Mouse (Mus musculus) neural tube, embryonic 11.5 days (tissue): ENCODE results near the gene Amtn. TPM values are rescaled to one million over a fixed set of nuclear protein-coding genes. Genes with fewer than 3 reads are reported as not detected.
"Not testable (repeated sequence)": the region's sequence is repeated elsewhere in the genome, so short reads cannot be mapped to it uniquely, and the experiment has no call there.

Experiments
- ATAC-seq: fragments of 200-750 bp; cut with Nextera tagmentation; 2 replicates; pipeline ENCODE4 v1.8.0; 2017; ENCODE audit warnings: moderate number of reproducible peaks, mild to moderate bottlenecking, moderate TSS enrichment, moderate library complexity; ENCODE audit not compliant: insufficient read depth, low FRiP score, low TSS enrichment
- DNase-seq: peaks from one replicate; pipeline ENCODE4 v3.0.0-alpha.2; 2015; ENCODE audit warnings: low spot score
- H3K27ac ChIP-seq: fragments of 300-500 bp; sonication (generic); 2 replicates; pipeline ENCODE4 v1.5.1; 2014; ENCODE audit warnings: low read depth, mild to moderate bottlenecking, low read length
- H3K27me3 ChIP-seq: fragments of 300-500 bp; sonication (generic); 2 replicates; pipeline ENCODE4 v1.6.1; 2014; ENCODE audit warnings: mild to moderate bottlenecking, low read length, mixed read lengths; ENCODE audit not compliant: control insufficient read depth, insufficient read depth
- H3K36me3 ChIP-seq: fragments of 300-500 bp; sonication (generic); 2 replicates; pipeline ENCODE4 v1.6.1; 2014; ENCODE audit warnings: mild to moderate bottlenecking, low read length, moderate library complexity, mixed read lengths; ENCODE audit not compliant: control insufficient read depth, insufficient read depth
- H3K4me1 ChIP-seq: fragments of 300-500 bp; sonication (generic); 2 replicates; pipeline ENCODE4 v1.6.1; 2014; ENCODE audit warnings: low read length, mixed read lengths; ENCODE audit not compliant: control insufficient read depth, insufficient read depth
- H3K4me2 ChIP-seq: fragments of 300-500 bp; sonication (generic); 2 replicates; pipeline ENCODE4 v1.6.1; 2014; ENCODE audit warnings: low read depth, mild to moderate bottlenecking, moderate library complexity
- H3K4me3 ChIP-seq: fragments of 300-500 bp; sonication (generic); 2 replicates; pipeline ENCODE4 v1.5.1; 2014; ENCODE audit warnings: low read depth, low read length
- H3K9ac ChIP-seq: fragments of 300-500 bp; sonication (generic); 2 replicates; pipeline ENCODE4 v1.6.1; 2014; ENCODE audit warnings: mild to moderate bottlenecking, low read length
- H3K9me3 ChIP-seq: fragments of 300-500 bp; sonication (generic); 2 replicates; pipeline ENCODE4 v1.6.1; 2016; ENCODE audit warnings: low read length; ENCODE audit not compliant: control insufficient read depth
- WGBS: fragments of 180-500 bp; shearing (Covaris S2); extraction: QIAGEN DNeasy Blood & Tissue Kit; methylation state at CpG from one replicate; pipeline ENCODE4 v1.1.7; 2014; 5-methylcytosine and 5-hydroxymethylcytosine counted together
- polyA plus RNA-seq: library from polyadenylated mRNA; unstranded; fragments of >200 nt; fragmentation: Nextera tagmentation; extraction: Ambion mirVana; gene quantifications from 2 replicates; pipeline ENCODE4 v1.2.1, GENCODE M21; 2014

Gene Amtn
- polyA plus RNA-seq = not detected in 2 replicates

DNA sequence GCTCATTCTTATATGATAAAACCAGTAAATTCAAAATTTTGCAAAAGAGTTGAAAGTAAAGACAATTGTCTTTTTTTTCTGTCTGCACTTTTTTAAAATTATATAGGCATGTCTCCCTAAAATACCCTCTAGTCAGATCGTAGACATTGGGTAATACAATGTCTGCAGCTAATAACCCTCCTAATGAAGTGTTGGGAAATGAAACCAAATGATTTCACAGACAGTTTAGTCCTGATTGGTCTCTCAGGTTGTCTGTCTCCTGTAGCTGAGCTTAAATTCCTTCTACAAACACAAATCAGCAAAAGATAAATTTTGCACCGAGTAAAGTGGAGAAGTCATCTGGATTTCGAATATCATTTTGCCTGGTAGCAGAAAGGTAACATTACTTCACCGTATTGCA, at the start of gene Amtn:
TSS of gene Amtn (plus strand) at position 301 of the 400 bp plus-strand sequence.
- H3K9me3 ChIP-seq = no peaks in the 10 kb centered on the region
- H3K4me3 ChIP-seq = no peak within 1 kb of the TSS
- no peak within 1 kb of the TSS for H3K9ac ChIP-seq
- no peak within 1 kb of the TSS for H3K27ac ChIP-seq
- DNase-seq (no peak), ATAC-seq (no peak)
- no peaks in the 10 kb centered on the region for H3K4me1 ChIP-seq
- WGBS = 87% methylated on average over 4 of the region's 4 CpGs
- H3K27me3 ChIP-seq = no peaks in the 10 kb centered on the region
- no peaks in the 10 kb centered on the region for H3K36me3 ChIP-seq
- H3K4me2 ChIP-seq = no peak within 1 kb of the TSS

DNA sequence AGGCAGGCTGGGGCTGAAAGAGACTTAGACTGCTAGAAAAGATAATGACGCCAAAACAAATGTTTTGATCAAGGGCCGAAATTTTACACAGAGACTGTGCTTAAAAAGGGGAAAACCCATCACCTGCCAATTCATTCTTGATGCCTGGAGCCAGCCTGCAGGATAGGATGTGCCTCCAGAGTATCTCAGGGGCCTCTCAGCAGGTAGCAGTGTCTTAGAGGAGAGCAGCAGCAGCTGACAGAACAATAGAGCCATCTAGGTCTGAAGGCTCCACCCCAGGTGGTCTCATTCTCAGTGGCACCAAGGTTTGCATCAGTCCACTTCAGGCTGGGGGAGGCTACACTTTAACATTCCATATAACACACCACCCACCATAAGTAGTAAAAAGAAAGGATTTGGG, 27.4 kb upstream of the Amtn start:
- H3K4me1 ChIP-seq, H3K4me2 ChIP-seq, H3K9me3 ChIP-seq, H3K4me3 ChIP-seq, ATAC-seq, H3K27ac ChIP-seq, H3K27me3 ChIP-seq, H3K9ac ChIP-seq, DNase-seq, H3K36me3 ChIP-seq: not testable (repeated sequence)
- 49% methylated on average over 2 of the region's 2 CpGs for WGBS

DNA sequence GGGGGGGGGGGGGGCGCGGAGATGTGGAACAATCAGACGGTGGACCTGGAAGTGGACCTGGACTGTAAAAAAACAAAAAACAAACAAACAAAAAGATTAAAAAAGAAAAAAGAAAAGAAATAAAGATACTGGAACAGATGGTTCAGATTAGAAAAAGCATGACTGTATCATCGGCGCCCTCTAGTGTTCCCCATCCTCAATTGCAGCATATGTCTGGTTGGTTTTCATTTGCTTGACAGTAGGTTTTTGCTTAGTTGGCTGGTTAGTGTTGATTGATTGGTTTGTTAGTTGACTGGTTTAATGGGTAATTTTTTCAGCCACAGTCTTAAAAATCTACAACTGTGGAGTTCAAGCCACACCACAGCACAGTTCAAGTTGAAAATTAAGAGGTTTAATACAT, 11.1 kb upstream of the Amtn start:
- peak; percentile 55 for DNase-seq
- H3K4me3 ChIP-seq = no peak overlapping the region
- H3K9me3 ChIP-seq = no peaks in the 10 kb centered on the region
- H3K27me3 ChIP-seq = no peaks in the 10 kb centered on the region
- H3K36me3 ChIP-seq = no peaks in the 10 kb centered on the region
- H3K27ac ChIP-seq = no peak overlapping the region
- no peaks in the 10 kb centered on the region for H3K4me1 ChIP-seq
- no peak overlapping the region for H3K4me2 ChIP-seq
- H3K9ac ChIP-seq = no peak overlapping the region
- ATAC-seq = no peak
- WGBS = 3% methylated on average over 5 of the region's 5 CpGs

DNA sequence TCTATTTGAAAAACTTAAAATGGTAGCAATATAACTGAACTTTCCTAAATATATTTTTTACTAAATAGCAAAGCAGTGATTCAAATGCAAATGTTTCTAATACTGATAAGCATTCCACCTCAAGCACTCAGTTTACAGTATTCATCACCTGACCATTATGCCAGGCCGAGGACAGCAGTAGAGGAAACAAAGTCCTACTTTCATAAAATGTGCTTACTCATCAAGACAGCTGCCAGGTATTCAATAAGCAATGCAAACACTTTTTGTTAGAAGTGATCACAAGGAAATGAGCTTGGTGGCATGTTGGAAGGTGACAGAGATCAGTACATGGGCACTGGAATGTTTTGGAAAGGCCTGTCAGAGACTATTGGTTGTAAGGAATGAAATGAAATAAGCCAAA, 9.0 kb upstream of the Amtn start:
- H3K4me1 ChIP-seq = no peaks in the 10 kb centered on the region
- ATAC-seq (no peak), DNase-seq (no peak)
- H3K9ac ChIP-seq = no peak overlapping the region
- H3K27me3 ChIP-seq = no peaks in the 10 kb centered on the region
- 86% methylated on average over 1 of the region's 1 CpGs for WGBS
- H3K36me3 ChIP-seq = no peaks in the 10 kb centered on the region
- H3K4me2 ChIP-seq = no peak overlapping the region
- no peak overlapping the region for H3K27ac ChIP-seq
- no peaks in the 10 kb centered on the region for H3K9me3 ChIP-seq
- H3K4me3 ChIP-seq = no peak overlapping the region

DNA sequence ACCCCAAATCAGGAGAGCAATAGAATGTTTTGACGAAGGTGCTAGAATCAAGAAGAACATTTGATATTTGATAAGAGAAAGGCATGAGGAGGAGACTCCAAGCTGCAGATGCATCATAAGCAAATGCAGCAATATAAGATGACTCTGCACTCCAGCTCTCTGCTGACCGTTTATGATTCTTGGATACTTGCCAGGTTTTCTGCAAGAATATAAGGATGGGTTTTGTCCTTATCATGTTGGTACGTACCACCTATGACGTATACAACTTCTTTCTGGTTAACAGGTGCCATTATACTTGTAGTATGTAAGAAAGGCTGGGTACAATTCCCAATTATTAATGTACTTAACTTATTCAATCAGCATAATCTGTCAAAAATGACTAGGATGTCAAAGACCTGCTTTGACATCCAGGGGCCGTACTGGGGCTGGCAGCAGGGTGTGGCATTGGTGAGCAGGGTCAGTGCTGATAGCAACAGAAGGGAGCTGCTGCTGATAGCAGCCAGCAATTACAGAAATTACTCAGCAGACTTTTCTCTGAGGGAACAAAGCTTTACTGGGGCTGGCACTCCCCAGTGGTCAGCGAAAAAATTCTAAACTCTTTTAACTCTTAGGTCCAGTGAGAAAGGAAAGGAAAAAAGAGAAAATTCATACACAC, 5.2 kb upstream of the Amtn start:
- Histone ChIP-seq H3K27me3 (no peaks in the 10 kb centered on the region), H3K36me3 (no peaks in the 10 kb centered on the region), H3K4me1 (no peaks in the 10 kb centered on the region), H3K4me3 (no peak overlapping the region), H3K9me3 (no peaks in the 10 kb centered on the region), H3K9ac (no peak overlapping the region), H3K4me2 (no peak overlapping the region), H3K27ac (no peak overlapping the region)
- ATAC-seq (no peak), DNase-seq (no peak)
- WGBS = 84% methylated on average over 6 of the region's 6 CpGs

DNA sequence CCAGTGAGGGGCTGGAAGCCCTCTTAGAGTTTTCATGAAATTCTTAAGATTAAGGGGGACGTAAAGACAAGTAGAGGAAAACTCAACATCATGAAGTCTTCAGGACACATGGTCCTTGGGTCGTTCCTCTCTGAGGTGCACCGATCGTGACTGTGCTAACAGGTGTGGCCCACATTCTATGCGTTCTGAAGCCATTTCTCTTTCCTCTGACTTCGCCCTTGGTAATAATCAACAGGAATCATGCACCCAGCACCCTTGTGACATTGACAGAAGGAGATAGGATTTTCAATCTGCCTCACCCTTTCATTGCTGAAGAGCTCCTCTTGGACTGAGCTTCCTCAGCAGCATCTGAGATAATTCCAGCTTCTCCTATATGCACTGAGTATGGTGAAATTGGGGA, 3.3 kb upstream of the Amtn start:
- ATAC-seq (no peak), DNase-seq (no peak)
- Histone ChIP-seq H3K9ac (no peak overlapping the region), H3K4me1 (no peaks in the 10 kb centered on the region), H3K4me2 (no peak overlapping the region), H3K4me3 (no peak overlapping the region), H3K27ac (no peak overlapping the region), H3K36me3 (no peaks in the 10 kb centered on the region), H3K27me3 (no peaks in the 10 kb centered on the region), H3K9me3 (no peaks in the 10 kb centered on the region)
- WGBS = 85% methylated on average over 6 of the region's 6 CpGs

DNA sequence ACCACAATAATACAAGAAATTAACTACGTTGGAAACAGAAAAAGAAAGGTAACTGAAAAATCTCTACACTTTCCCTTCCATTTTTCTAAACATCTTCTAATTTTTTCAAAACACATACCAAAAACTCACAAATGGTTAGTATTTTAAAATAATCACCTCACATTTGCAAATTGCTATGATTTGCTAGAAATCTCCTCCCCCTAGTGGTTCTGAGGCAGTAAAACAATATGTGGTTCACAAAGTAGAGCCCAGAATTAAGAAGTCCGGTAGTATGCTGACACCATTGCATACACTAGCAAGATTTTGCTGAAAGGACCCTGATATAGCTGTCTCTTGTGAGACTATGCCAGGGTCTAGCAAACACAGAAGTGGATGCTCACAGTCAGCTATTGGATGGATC, 16.1 kb downstream of the Amtn start:
- not testable (repeated sequence) for H3K4me1 ChIP-seq, H3K4me2 ChIP-seq, DNase-seq, H3K27ac ChIP-seq, ATAC-seq, H3K9ac ChIP-seq, H3K9me3 ChIP-seq, H3K27me3 ChIP-seq, H3K36me3 ChIP-seq, H3K4me3 ChIP-seq
- 84% methylated on average over 2 of the region's 2 CpGs for WGBS

DNA sequence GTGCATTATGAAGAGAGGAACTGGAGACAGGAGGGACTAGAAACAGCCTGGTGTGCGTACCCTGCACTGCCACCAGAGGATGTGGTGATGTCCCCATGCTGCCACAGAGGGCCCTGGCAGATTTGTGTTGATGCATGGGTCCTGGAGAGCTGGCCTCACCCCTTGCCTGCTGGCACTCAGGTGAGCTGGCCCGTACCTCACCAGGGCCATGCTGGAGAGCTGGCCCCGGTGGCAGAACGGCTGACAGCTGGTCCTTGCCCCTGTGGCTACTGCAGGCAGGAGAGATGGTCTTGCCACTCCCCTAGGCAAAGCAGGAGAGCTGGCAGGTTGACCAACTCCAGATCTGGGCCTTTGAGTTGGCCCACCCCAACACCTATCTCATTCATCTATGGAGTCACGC, 22.7 kb downstream of the Amtn start:
- DNase-seq (no peak), ATAC-seq (no peak)
- H3K9me3 ChIP-seq = no peaks in the 10 kb centered on the region
- no peak overlapping the region for H3K4me3 ChIP-seq
- no peaks in the 10 kb centered on the region for H3K36me3 ChIP-seq
- no peak overlapping the region for H3K9ac ChIP-seq
- H3K4me1 ChIP-seq = no peaks in the 10 kb centered on the region
- 70% methylated on average over 5 of the region's 5 CpGs for WGBS
- no peak overlapping the region for H3K27ac ChIP-seq
- H3K27me3 ChIP-seq = no peaks in the 10 kb centered on the region
- H3K4me2 ChIP-seq = no peak overlapping the region

DNA sequence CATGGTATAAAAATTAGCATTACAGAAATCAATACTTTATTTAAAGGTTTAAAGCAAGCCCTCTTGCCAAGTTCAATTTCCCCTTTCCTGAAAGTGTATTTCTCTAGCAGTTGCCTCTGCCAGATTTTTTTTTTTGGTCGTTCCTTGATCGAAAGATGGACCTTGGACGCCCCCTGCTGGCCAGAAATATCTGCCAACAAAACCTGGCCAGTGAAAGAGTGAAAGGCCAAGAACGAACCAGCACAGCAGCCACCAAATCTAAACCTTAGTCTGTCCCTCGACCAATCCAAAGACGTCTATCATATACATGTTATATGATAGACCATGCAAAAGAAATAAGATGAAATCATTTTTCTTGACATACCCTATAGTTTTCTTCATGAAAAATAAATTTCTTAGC, 23.9 kb downstream of the Amtn start:
- ATAC-seq = peak; percentile 69; the same call in 1 of the 2 replicates
- H3K4me3 ChIP-seq = no peak overlapping the region

More for the DNA sequence above, 23.9 kb downstream of the Amtn start:
- Histone ChIP-seq H3K27me3 (no peaks in the 10 kb centered on the region), H3K4me2 (no peak overlapping the region), H3K27ac (no peak overlapping the region), H3K9ac (no peak overlapping the region), H3K36me3 (no peaks in the 10 kb centered on the region), H3K4me1 (no peaks in the 10 kb centered on the region), H3K9me3 (no peaks in the 10 kb centered on the region)
- 11% methylated on average over 6 of the region's 6 CpGs for WGBS
- peak; percentile 81 for DNase-seq
